Mouse (Mus musculus) intestine, embryonic 15.5 days (tissue): ENCODE measurements around the gene Vps8. TPM values are rescaled to one million over a fixed set of nuclear protein-coding genes. Genes with fewer than 3 reads are reported as not detected.

ENCODE experiments used
- ATAC-seq: fragments of 200-750 bp; cut with Nextera tagmentation; 2 replicates; pipeline ENCODE4 v1.8.0; 2017; ENCODE audit warnings: moderate TSS enrichment, moderate library complexity
- H3K27ac ChIP-seq: fragments of 300-500 bp; sonication (generic); 2 replicates; pipeline ENCODE4 v1.5.1; 2015; ENCODE audit warnings: mild to moderate bottlenecking, inconsistent platforms
- H3K27me3 ChIP-seq: fragments of 300-500 bp; sonication (generic); replicated peaks from 2 replicates; pipeline ENCODE4 v1.6.1; 2015; ENCODE audit warnings: inconsistent platforms
- H3K36me3 ChIP-seq: fragments of 300-500 bp; sonication (generic); 2 replicates; pipeline ENCODE4 v1.6.1; 2015; ENCODE audit warnings: inconsistent platforms
- H3K4me1 ChIP-seq: fragments of 300-500 bp; sonication (generic); replicated peaks from 2 replicates; pipeline ENCODE4 v1.6.1; 2015; ENCODE audit warnings: inconsistent platforms
- H3K4me2 ChIP-seq: fragments of 300-500 bp; sonication (generic); replicated peaks from 2 replicates; pipeline ENCODE4 v1.6.1; 2015; ENCODE audit warnings: mild to moderate bottlenecking, inconsistent platforms
- H3K4me3 ChIP-seq: fragments of 300-500 bp; sonication (generic); replicated peaks from 2 replicates; pipeline ENCODE4 v1.5.1; 2015; ENCODE audit warnings: inconsistent platforms
- H3K9ac ChIP-seq: fragments of 300-500 bp; sonication (generic); 2 replicates; pipeline ENCODE4 v1.6.1; 2015; ENCODE audit warnings: inconsistent platforms
- H3K9me3 ChIP-seq: fragments of 300-500 bp; sonication (generic); 2 replicates; pipeline ENCODE4 v1.6.1; 2016; ENCODE audit warnings: inconsistent platforms
- WGBS: fragments of 180-500 bp; shearing (Covaris S2); methylation state at CpG from one replicate; pipeline ENCODE4 v1.1.7; 2015; 5-methylcytosine and 5-hydroxymethylcytosine counted together
- polyA plus RNA-seq: library from polyadenylated mRNA; unstranded; fragments of >200 nt; fragmentation: Nextera tagmentation; extraction: Ambion mirVana; gene quantifications from 2 replicates; pipeline ENCODE4 v1.2.1, GENCODE M21; 2015

Gene Vps8
- polyA plus RNA-seq = 13.9 and 18.4 TPM in 2 replicates

DNA sequence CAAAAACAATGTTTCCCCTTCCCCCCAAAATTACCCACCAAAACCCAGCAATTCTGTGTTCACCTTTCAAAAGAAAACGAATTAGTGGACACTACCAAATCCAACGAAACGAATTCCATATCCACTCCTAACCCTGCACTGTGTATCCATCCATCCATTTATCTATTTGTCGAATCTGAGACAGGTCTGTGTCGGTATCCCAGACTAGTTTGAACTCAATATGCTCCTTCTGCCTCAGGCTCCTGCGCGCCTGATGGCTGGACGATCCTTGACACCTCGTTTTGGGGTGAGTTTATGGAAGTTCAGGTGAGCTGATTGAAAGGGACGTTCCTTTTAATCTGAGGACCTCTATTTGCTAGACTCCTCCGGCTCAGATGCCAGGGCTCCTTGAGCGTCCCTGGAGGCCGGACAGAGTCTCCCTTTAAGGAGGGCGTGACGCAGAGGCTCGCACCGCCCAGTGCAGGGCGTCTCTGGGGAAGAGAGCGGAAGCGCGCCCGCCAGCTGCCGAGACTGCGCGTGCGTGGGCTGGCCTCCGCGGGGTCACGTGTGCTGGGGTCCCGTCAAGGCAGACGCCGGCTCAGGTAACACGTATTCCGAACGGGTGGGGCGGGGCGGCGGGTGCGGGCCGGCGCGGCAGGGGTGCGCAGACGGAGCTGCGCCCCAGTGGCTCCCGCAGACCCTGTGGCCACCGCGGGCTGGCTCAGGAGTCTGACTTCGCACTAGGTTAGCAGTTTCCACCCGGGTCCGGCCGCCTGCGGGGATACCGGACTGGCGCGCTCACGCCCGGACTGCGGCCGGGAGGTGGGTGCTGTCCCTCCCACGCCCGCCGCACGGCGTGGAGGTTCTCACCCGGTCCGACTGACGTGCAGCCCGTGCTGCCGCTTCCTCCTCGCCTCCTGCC lies at the start of gene Vps8:
TSS of gene Vps8 (plus strand) at position 474 of the 901 bp plus-strand sequence.
- H3K36me3 ChIP-seq = no peaks in the 10 kb centered on the region
- peak; percentile 98 for ATAC-seq
- H3K4me3 ChIP-seq = peak within 1 kb of the TSS; percentile 88
- WGBS = under 1% methylated on average over 71 of the region's 71 CpGs
- H3K9me3 ChIP-seq = no peaks in the 10 kb centered on the region
- peak within 1 kb of the TSS; percentile 86 for H3K9ac ChIP-seq
- H3K27ac ChIP-seq = peak within 1 kb of the TSS; percentile 84
- H3K27me3 ChIP-seq = no peaks in the 10 kb centered on the region
- peak within 1 kb of the TSS; percentile 84 for H3K4me2 ChIP-seq
- 0 out of 2 replicates have a peak, but pooled peaks cover 2% of the 10 kb centered on the region for H3K4me1 ChIP-seq

DNA sequence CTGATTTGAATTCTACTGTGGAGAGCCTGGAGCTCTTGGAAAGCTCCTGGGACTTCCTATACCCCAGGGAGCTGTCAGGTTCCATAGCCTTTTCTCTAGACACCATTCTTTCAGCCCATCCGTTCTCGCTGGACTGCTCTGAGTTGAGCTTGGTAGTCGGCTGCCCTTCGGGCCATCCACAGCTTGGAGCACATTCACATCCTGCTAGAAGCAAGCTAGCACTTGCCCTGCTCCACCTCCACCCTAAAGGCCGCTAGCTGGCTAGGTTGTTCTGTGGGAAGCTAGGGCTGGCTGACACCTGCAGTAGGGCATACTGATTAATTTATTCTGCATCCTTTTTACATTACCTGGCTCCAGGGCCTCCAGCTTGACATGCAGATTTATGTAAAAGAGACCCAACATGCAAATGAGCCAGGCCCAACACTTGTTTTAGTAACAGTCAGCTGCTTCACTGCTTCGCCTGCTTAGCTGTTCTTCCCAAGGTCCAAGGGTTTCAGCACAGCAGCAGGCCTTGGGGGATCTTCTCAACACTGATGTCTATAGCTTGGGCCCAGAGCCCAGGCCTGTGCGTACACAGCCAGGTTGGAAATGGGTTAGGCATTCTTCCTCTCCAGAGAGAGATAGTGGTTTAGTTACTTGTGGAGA lies 49.5 kb upstream of the Vps8 start:
- no peak for ATAC-seq
- H3K4me3 ChIP-seq = no peak overlapping the region
- no peaks in the 10 kb centered on the region for H3K9me3 ChIP-seq
- no peak overlapping the region for H3K9ac ChIP-seq
- no peak overlapping the region for H3K27ac ChIP-seq
- H3K36me3 ChIP-seq = no peaks in the 10 kb centered on the region
- WGBS = 72% methylated on average over 7 of the region's 7 CpGs
- H3K27me3 ChIP-seq = no peaks in the 10 kb centered on the region
- no peak overlapping the region for H3K4me2 ChIP-seq
- H3K4me1 ChIP-seq = peaks cover 23% of the 10 kb centered on the region

DNA sequence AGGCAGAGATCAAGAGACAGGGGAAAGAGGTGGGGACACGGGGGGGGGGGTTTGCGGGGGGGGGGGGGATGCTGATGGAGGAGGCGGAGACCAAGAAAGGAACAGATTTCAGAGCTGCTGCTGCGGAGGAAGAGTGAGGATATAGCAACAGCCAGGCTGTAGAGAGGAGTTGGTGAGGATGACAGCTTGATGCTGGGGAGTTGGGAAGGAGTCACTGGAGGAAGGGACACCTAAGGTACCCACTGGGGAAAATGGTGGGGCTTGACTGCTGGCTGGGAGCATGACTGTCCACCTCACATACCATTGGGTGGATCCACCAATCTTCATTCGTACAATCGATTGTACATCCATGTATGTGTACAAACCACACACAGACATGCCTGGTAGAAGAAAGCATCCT lies 48.9 kb upstream of the Vps8 start:
- Histone ChIP-seq H3K9me3 (no peaks in the 10 kb centered on the region), H3K27me3 (no peaks in the 10 kb centered on the region), H3K4me2 (no peak overlapping the region), H3K27ac (no peak overlapping the region), H3K4me1 (peaks cover 23% of the 10 kb centered on the region), H3K9ac (no peak overlapping the region), H3K36me3 (no peaks in the 10 kb centered on the region), H3K4me3 (no peak overlapping the region)
- 89% methylated on average over 4 of the region's 6 CpGs for WGBS
- no peak for ATAC-seq

DNA sequence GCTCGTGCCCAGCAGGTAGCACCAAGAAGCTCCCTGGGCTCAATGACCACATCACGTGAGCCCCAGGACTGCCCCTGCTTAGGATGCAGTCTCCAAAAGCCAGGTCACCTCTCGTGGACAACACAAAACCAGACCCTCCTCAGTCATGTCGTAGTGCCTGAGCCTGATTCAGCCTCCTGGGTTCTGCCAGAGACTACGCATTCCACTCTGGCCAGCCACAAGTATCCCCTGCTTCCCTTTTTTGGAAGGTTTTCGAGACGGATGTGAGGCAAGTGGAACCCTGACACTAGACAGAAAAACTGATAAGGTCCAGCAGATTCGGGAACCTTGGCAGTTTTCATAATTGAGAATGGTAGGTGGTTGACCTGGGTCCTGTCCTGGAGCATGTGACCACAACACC lies 47.8 kb upstream of the Vps8 start:
- Histone ChIP-seq H3K9ac (no peak overlapping the region), H3K9me3 (no peaks in the 10 kb centered on the region), H3K4me2 (no peak overlapping the region), H3K27me3 (no peaks in the 10 kb centered on the region), H3K4me3 (no peak overlapping the region), H3K27ac (no peak overlapping the region), H3K36me3 (no peaks in the 10 kb centered on the region), H3K4me1 (peaks cover 23% of the 10 kb centered on the region)
- ATAC-seq = no peak
- 81% methylated on average over 8 of the region's 8 CpGs for WGBS

DNA sequence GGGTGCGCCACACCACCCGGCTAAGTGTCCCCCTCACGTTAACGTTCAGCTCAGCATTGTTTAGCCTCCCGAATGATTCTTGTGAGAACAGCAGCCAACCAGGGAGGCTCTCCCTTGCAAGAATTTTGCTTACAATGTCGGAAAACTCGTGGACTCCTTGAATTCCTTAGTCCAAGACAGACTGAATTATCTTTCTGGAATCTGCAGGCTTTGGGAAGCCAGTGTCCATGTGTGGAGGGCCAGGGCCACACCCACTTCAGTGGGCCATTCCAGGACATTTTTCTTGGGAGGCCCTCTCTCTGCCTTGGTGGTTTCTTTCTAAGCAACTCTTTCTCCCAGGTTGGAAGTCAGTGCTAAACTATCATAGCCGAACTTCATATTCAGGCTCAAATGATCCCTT lies 46.6 kb upstream of the Vps8 start:
- H3K27me3 ChIP-seq = no peaks in the 10 kb centered on the region

DNA sequence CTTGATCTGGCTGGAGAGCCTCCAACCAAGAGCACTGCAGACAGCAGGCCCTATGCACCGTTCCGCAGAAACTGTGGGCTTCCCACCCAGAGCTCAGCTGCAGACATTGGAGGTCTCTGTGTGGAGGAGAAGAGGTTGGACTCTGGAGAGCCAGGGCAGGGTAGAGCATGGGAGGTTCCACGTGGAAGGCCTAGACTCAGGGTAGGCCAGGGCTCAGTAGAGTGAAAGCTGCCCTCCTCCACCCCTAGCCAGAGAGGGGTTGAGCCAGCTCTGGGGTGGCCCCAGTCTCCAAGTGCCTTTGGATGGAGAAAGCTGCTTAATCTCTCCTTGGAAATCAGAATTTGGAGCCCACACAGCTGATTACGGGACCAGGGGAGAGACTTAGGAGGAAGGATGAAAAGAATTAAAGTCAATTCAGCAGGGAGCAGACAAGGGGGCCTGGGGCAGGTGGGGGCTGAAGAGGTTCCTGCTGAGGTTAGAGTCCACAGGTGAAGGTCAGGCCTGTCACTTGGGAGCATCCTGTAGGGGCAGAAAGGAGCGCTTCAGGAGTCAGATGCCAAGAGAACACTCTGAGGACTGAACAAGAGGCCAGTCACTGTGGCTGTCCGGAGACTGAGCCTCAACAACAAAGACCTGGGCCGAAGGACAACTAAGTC lies 45.8 kb upstream of the Vps8 start:
- ATAC-seq = peak; percentile 59; the same call in 1 of the 2 replicates
- Histone ChIP-seq H3K4me1 (peaks cover 24% of the 10 kb centered on the region), H3K27me3 (no peaks in the 10 kb centered on the region), H3K4me2 (no peak overlapping the region), H3K27ac (peak overlapping the region; percentile 75), H3K9ac (no peak overlapping the region), H3K36me3 (no peaks in the 10 kb centered on the region), H3K9me3 (no peaks in the 10 kb centered on the region), H3K4me3 (no peak overlapping the region)
- 49% methylated on average over 7 of the region's 7 CpGs for WGBS

More for the DNA sequence above, 46.6 kb upstream of the Vps8 start:
- Histone ChIP-seq H3K4me3 (no peak overlapping the region), H3K36me3 (no peaks in the 10 kb centered on the region), H3K4me2 (no peak overlapping the region), H3K9ac (no peak overlapping the region), H3K4me1 (peaks cover 23% of the 10 kb centered on the region), H3K9me3 (no peaks in the 10 kb centered on the region), H3K27ac (peak overlapping the region; percentile 75)
- ATAC-seq = no peak
- 59% methylated on average over 8 of the region's 8 CpGs for WGBS

DNA sequence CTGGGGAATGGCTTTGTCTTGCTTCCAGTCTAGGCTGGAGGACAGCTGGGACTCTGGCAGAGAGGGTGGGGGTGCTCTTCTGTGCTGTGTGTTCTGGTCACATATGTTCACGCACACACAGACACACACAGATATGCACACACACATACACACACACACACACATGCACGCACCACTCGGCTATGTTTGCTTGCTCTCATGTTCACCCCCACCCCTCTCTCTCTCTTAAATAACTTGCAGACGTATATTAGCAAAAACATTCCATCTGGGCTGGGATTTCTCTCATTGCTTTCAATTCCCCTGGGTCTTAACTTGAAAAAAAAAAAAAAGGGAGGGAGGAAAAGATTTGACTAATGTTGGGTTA lies 45.3 kb upstream of the Vps8 start:
- WGBS = 27% methylated on average over 4 of the region's 4 CpGs
- ATAC-seq = peak; percentile 50; the same call in 1 of the 2 replicates
- H3K4me2 ChIP-seq = no peak overlapping the region
- H3K27ac ChIP-seq = peak overlapping the region; percentile 75
- H3K27me3 ChIP-seq = no peaks in the 10 kb centered on the region
- no peaks in the 10 kb centered on the region for H3K36me3 ChIP-seq
- H3K9ac ChIP-seq = no peak overlapping the region
- H3K4me1 ChIP-seq = peaks cover 25% of the 10 kb centered on the region
- H3K4me3 ChIP-seq = no peak overlapping the region
- no peaks in the 10 kb centered on the region for H3K9me3 ChIP-seq

DNA sequence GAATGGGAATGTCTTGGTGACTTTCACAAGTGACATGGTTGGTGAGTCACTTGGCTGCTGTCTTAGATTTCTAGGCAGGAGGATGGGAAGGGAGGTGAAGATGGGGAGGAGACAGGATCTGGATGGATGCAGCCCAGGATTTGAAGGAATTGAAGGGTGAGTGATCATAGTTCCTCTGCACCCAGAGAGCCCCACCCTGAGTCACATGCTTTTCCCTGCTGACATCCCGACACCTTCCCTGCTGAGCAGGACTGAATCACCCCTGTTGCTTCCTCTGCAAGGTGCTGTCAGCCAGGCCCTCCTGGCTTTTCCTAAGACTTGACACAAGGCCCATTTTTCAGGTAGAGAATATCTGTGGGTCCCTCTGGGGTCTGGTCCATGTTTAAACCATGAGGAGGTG lies 41.4 kb upstream of the Vps8 start:
- 70% methylated on average over 1 of the region's 1 CpGs for WGBS
- no peaks in the 10 kb centered on the region for H3K36me3 ChIP-seq
- ATAC-seq = no peak
- H3K9ac ChIP-seq = no peak overlapping the region
- H3K27ac ChIP-seq = no peak overlapping the region
- no peaks in the 10 kb centered on the region for H3K9me3 ChIP-seq
- peaks cover 21% of the 10 kb centered on the region for H3K4me1 ChIP-seq
- H3K4me3 ChIP-seq = no peak overlapping the region
- no peak overlapping the region for H3K4me2 ChIP-seq
- H3K27me3 ChIP-seq = no peaks in the 10 kb centered on the region

DNA sequence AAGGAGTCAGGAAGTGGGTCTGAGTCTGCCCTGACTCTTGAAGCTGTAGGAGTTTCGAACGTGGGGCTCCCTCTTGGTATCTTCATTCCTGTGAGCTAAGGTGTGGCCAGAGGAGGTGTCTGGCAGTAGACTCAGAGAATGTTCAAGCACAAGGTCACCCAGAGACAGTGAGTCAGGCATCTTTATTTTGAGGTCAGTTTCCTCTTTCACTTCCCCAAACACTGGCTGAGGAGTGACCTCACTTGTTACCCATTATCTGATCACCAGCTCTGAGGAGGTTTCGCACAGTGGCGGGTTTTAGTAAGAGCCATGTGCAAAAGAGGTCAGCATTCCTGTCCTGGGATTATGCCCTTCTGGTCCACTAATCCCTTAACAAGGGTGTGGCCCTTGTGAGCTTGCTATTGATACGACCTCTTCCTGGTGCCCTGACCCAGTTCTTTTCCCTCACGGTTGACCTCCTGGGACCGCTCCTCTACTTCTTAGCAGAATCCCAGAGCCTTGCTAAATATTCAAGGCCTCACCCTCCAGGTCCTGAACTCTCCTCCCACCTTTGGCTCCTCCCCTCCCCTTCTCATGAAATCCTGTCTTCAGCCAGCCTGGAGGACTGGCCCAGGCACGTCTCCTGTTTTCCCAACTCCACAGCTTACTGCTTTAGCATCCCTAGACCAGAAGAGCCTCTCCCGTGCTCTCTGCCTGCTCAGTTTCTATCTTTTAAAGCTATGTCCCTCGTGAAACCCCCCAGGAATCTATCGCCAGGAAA lies 40.6 kb upstream of the Vps8 start:
- no peak overlapping the region for H3K4me2 ChIP-seq
- no peak overlapping the region for H3K27ac ChIP-seq
- H3K27me3 ChIP-seq = no peaks in the 10 kb centered on the region
- peaks cover 13% of the 10 kb centered on the region for H3K4me1 ChIP-seq
- H3K36me3 ChIP-seq = no peaks in the 10 kb centered on the region
- 41% methylated on average over 11 of the region's 11 CpGs for WGBS
- no peak overlapping the region for H3K9ac ChIP-seq
- no peaks in the 10 kb centered on the region for H3K9me3 ChIP-seq
- peak; percentile 46 for ATAC-seq
- no peak overlapping the region for H3K4me3 ChIP-seq

DNA sequence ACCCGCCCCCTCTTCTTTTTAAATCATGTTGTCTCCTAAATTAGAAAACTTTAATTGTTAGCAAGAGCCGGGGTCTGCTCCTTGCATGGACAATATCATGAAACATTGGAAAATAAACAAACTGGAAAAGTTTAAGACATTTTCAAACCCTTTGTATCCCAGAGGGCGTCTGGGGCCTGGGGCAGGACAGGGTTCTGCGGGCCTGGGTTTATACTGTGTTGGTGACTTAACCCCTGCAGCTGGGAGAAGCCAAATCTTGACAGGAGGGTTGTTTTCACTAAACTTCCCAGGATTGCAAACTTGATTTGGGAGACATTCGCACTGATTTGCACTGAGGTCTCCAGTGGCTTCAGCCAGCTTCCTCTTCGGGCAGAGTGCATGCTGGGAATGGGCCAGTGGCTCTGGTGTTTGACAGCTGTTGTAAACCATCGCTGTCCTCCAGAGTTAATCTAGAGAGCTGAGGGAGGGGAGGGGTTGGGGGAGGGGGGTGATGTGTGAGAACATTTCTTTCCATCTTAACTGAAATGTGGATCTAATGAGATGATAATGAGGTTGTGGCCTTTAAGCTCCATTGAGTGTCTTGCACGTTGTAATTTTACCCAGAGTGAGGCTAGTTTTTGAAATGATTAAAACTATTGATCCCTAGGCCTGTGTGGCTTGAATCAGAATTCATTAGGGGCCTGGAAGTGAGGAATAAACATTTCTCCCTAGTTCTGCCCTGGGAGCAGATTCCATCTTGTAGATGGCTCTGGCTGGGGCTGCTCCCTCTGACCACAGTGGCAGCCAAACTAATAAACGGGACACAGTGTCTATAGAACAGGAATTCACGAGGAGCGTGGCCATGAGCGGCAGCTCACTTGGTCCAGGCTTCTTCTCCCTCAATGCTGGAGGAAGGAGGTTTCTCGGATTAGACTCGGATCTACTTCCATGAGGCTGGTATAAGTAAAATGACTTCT lies 36.7 kb upstream of the Vps8 start:
- no peaks in the 10 kb centered on the region for H3K27me3 ChIP-seq
- no peak overlapping the region for H3K4me3 ChIP-seq
- H3K27ac ChIP-seq = peak overlapping the region; percentile 65
- H3K9me3 ChIP-seq = no peaks in the 10 kb centered on the region
- 42% methylated on average over 14 of the region's 14 CpGs for WGBS
- peaks cover 9% of the 10 kb centered on the region; the same call in 1 of the 2 replicates for H3K4me1 ChIP-seq
- no peak for ATAC-seq
- H3K36me3 ChIP-seq = no peaks in the 10 kb centered on the region
- no peak overlapping the region for H3K9ac ChIP-seq
- H3K4me2 ChIP-seq = no peak overlapping the region

DNA sequence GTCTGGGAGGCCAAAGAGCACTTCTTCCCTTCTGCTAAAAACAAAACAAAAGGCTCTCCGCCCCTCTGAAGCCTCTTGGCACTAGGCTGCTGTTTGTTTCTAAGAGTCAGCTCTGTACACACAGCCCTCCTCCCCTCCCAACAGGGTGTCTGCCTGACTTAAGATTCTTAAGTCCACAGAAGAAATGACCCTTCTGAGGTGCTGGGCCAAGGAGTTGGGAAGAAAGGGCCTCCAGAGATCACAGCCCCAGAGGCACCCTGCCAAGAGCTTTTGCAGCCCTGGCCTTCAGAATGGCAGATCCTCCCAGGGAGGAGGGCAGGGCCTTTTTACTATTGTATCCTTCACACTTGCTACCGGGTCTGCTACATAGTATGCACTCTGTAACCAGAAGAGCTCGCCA lies 33.6 kb upstream of the Vps8 start:
- Histone ChIP-seq H3K9ac (no peak overlapping the region), H3K4me2 (no peak overlapping the region), H3K27ac (no peak overlapping the region), H3K9me3 (no peaks in the 10 kb centered on the region; the same call in 1 of the 2 replicates), H3K27me3 (no peaks in the 10 kb centered on the region), H3K4me1 (peaks cover 11% of the 10 kb centered on the region; the same call in 1 of the 2 replicates), H3K4me3 (no peak overlapping the region), H3K36me3 (no peaks in the 10 kb centered on the region)
- 48% methylated on average over 3 of the region's 3 CpGs for WGBS
- ATAC-seq = no peak
